Mouse (Mus musculus) limb, embryonic 12.5 days (tissue): Measurements from ENCODE around the gene Cdc6. TPM values are rescaled to one million over a fixed set of nuclear protein-coding genes. Genes with fewer than 3 reads are reported as not detected.
A peak's percentile ranks its signal among the peaks of the same experiment; 100 is the strongest.

ENCODE experiments used
- ATAC-seq: fragments of 200-750 bp; cut with Nextera tagmentation; 2 replicates; pipeline ENCODE4 v1.8.0; 2017; ENCODE audit warnings: low read depth, moderate TSS enrichment; ENCODE audit not compliant: insufficient number of reproducible peaks, insufficient read depth, low FRiP score, low TSS enrichment
- H3K27ac ChIP-seq: fragments of 300-500 bp; sonication (generic); 2 replicates; pipeline ENCODE4 v1.5.1; 2016; ENCODE audit warnings: mild to moderate bottlenecking, moderate library complexity
- H3K27me3 ChIP-seq: fragments of 300-500 bp; sonication (generic); 2 replicates; pipeline ENCODE4 v1.6.1; 2016; ENCODE audit warnings: mild to moderate bottlenecking, moderate library complexity
- H3K36me3 ChIP-seq: fragments of 300-500 bp; sonication (generic); 2 replicates; pipeline ENCODE4 v1.6.1; 2016; ENCODE audit warnings: mild to moderate bottlenecking, moderate library complexity
- H3K4me1 ChIP-seq: fragments of 300-500 bp; sonication (generic); replicated peaks from 2 replicates; pipeline ENCODE4 v1.6.1; 2016
- H3K4me2 ChIP-seq: fragments of 300-500 bp; sonication (generic); 2 replicates; pipeline ENCODE4 v1.6.1; 2016; ENCODE audit warnings: mild to moderate bottlenecking, moderate library complexity
- H3K4me3 ChIP-seq: fragments of 300-500 bp; sonication (generic); replicated peaks from 2 replicates; pipeline ENCODE4 v1.5.1; 2016; ENCODE audit warnings: mild to moderate bottlenecking
- H3K9ac ChIP-seq: fragments of 300-500 bp; sonication (generic); replicated peaks from 2 replicates; pipeline ENCODE4 v1.6.1; 2016; ENCODE audit warnings: mild to moderate bottlenecking, moderate library complexity
- H3K9me3 ChIP-seq: fragments of 300-500 bp; sonication (generic); 2 replicates; pipeline ENCODE4 v1.6.1; 2016; ENCODE audit warnings: mild to moderate bottlenecking, moderate library complexity
- WGBS: fragments of 180-500 bp; shearing (Covaris S2); methylation state at CpG from one replicate; pipeline ENCODE4 v1.1.7; 2016; 5-methylcytosine and 5-hydroxymethylcytosine counted together
- polyA plus RNA-seq: library from polyadenylated mRNA; unstranded; fragments of >200 nt; fragmentation: Nextera tagmentation; extraction: Ambion mirVana; gene quantifications from 2 replicates; pipeline ENCODE4 v1.2.1, GENCODE M21; 2016

The Cdc6 gene
- polyA plus RNA-seq, 1 experiment from 2014 or later: 44.8 TPM

DNA sequence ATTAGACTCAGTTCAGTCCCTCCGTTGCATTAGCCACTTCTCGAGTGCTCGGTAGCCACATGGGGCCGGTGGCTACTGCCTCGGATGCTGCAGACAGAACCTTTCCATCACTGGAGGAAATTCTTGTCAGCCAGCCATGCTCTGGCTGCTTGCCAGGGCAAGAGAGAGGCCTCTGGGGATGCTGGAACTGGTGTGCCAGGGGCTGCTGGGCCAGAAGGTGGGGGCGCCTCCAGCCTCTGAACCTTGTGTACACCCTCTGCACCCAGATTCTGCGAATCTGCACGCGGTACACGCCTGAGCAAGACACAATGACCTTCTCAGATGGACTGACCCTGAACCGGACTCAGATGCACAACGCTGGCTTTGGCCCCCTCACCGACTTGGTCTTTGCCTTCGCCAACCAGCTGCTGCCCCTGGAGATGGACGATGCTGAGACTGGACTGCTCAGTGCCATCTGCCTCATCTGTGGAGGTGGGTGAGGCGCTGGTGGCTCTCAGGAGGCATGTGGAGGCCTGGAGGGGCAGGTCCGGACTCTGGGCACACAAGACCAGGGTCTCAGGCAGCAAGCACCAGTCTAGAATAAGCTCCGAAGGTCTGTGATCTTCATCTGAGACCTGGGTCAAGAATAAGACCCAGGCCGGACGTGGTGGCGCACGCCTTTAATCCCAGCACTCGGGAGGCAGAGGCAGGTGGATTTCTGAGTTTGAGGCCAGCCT is 63.9 kb downstream of the Cdc6 start:
- Histone ChIP-seq H3K36me3 (peaks cover 86% of the 10 kb centered on the region), H3K9me3 (no peaks in the 10 kb centered on the region), H3K4me1 (peaks cover 53% of the 10 kb centered on the region), H3K4me3 (no peak overlapping the region), H3K27ac (peak overlapping the region; percentile 75; the same call in 1 of the 2 replicates), H3K4me2 (no peak overlapping the region), H3K9ac (no peak overlapping the region), H3K27me3 (no peaks in the 10 kb centered on the region)
- no peak for ATAC-seq
- WGBS: 81% methylated on average over 23 of the region's 23 CpGs

DNA sequence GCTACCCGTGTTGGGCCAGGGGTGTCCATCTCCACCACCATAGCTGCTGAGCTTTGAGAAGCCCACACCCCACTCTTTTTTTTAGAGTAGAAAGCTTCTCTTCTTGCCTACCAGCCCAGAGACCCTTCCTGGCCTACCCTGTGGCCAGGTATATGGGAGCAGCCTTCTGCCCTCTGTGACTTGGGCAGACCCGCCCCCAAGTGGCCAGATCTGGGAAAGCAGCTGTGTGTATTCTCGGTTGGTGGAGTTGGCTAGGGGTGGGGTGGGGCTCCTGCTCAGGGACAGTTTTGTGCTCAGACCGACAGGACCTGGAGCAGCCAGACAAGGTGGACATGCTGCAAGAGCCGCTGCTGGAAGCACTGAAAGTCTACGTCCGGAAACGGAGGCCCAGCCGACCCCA is 64.6 kb downstream of the Cdc6 start:
- 56% methylated on average over 9 of the region's 9 CpGs for WGBS
- H3K4me1 ChIP-seq: peaks cover 46% of the 10 kb centered on the region
- peak; percentile 26; the same call in 1 of the 2 replicates for ATAC-seq
- no peaks in the 10 kb centered on the region for H3K9me3 ChIP-seq
- no peaks in the 10 kb centered on the region for H3K27me3 ChIP-seq
- H3K4me3 ChIP-seq: no peak overlapping the region
- H3K4me2 ChIP-seq: no peak overlapping the region
- H3K9ac ChIP-seq: no peak overlapping the region
- H3K36me3 ChIP-seq: peaks cover 79% of the 10 kb centered on the region
- no peak overlapping the region for H3K27ac ChIP-seq

GRCm38 (mm10) chr11:98972801-98973360 is 65.3 kb downstream of the Cdc6 start:
- H3K9ac ChIP-seq: no peak overlapping the region
- WGBS: 88% methylated on average over 9 of the region's 9 CpGs
- H3K4me1 ChIP-seq: peaks cover 39% of the 10 kb centered on the region
- H3K36me3 ChIP-seq: peaks cover 72% of the 10 kb centered on the region
- no peak overlapping the region for H3K4me3 ChIP-seq
- no peaks in the 10 kb centered on the region for H3K27me3 ChIP-seq
- H3K27ac ChIP-seq: no peak overlapping the region
- no peaks in the 10 kb centered on the region for H3K9me3 ChIP-seq
- H3K4me2 ChIP-seq: no peak overlapping the region
- ATAC-seq: no peak

Other genes with a start within 250 kb of the Cdc6 start
- gene Gsdma, start 243.4 kb upstream of the Cdc6 start, polyA plus RNA-seq: not detected in 2 replicates
- 247 and 258 TPM in 2 replicates for gene Psmd3, start 225.2 kb upstream of the Cdc6 start, polyA plus RNA-seq
- gene Csf3, start 206.5 kb upstream of the Cdc6 start, polyA plus RNA-seq: not detected in 2 replicates
- gene Med24, start 178.4 kb upstream of the Cdc6 start, polyA plus RNA-seq: 74.4 and 79.3 TPM in 2 replicates
- gene Thra, start 167.2 kb upstream of the Cdc6 start, polyA plus RNA-seq: 22.3 and 24.9 TPM in 2 replicates
- 0.79 and 1.0 TPM in 2 replicates for gene Nr1d1, start 132.5 kb upstream of the Cdc6 start, polyA plus RNA-seq
- gene Msl1, start 112.3 kb upstream of the Cdc6 start, polyA plus RNA-seq: 32.7 and 35.3 TPM in 2 replicates
- 48.1 and 54.1 TPM in 2 replicates for gene Casc3, start 102.9 kb upstream of the Cdc6 start, polyA plus RNA-seq
- 2.5 and 3.3 TPM in 2 replicates for gene Rapgefl1, start 71.0 kb upstream of the Cdc6 start, polyA plus RNA-seq
- gene Wipf2, start 44.2 kb upstream of the Cdc6 start, polyA plus RNA-seq: 5.6 and 5.8 TPM in 2 replicates
- gene Rara, start 20.0 kb downstream of the Cdc6 start, polyA plus RNA-seq: 47.1 TPM in 2 replicates
- 0.51 TPM in 1 of 2 replicates, not detected in the other for gene Gjd3, start 75.2 kb downstream of the Cdc6 start, polyA plus RNA-seq
- gene Top2a, start 116.4 kb downstream of the Cdc6 start, polyA plus RNA-seq: 347 and 362 TPM in 2 replicates
- 1,037 and 1,115 TPM in 2 replicates for gene Igfbp4, start 133.4 kb downstream of the Cdc6 start, polyA plus RNA-seq
- 0.65 and 0.73 TPM in 2 replicates for gene Tns4, start 181.5 kb downstream of the Cdc6 start, polyA plus RNA-seq
- gene Ccr7, start 247.3 kb downstream of the Cdc6 start, polyA plus RNA-seq: 0.40 and 0.49 TPM in 2 replicates